Mouse (Mus musculus): ENCODE measurements around the gene Tpbgl.

- TF ChIP-seq POLR2A (IDR thresholded peaks at IDR 0.05; ENCODE audit: insufficient read length, low read depth) (no peak), TCF12 (IDR thresholded peaks at IDR 0.05; ENCODE audit: insufficient read depth, poor library complexity, severe bottlenecking) (no peak), CEBPB (IDR thresholded peaks at IDR 0.05; ENCODE audit: insufficient read depth, poor library complexity, severe bottlenecking) (no peak), MAX (IDR thresholded peaks at IDR 0.05; ENCODE audit: low read depth) (no peak), REST (IDR thresholded peaks at IDR 0.05; ENCODE audit: insufficient read depth, insufficient read length) (no peak), MYOD1 (IDR thresholded peaks at IDR 0.05; ENCODE audit: control insufficient read depth in 1 of 3, insufficient read length in 2 of 3, low read depth in 2 of 3) (no peak), E2F4 (IDR thresholded peaks at IDR 0.05; ENCODE audit: insufficient read depth) (no peak), MYOG (IDR thresholded peaks at IDR 0.05; ENCODE audit: control insufficient read depth in 1 of 3, insufficient read depth in 1 of 3, insufficient read length in 2 of 3, low read depth in 2 of 3) (no peak), USF1 (IDR thresholded peaks at IDR 0.05; ENCODE audit: low read depth) (no peak), POLR2AphosphoS2 (IDR thresholded peaks at IDR 0.05; ENCODE audit: insufficient read length, low read depth) (no peak)
Measured at GRCm38 (mm10) chr7:99674890-99675289, 48.0 kb upstream of the Tpbgl start.
